Mouse (Mus musculus): ENCODE data around the gene Gtsf1l. TPM values are rescaled to one million over a fixed set of nuclear protein-coding genes. Genes with fewer than 3 reads are reported as not detected.

The Gtsf1l gene
- not detected in 2 replicates for total RNA-seq (2021)
- long read RNA-seq = 0 reads

DNA sequence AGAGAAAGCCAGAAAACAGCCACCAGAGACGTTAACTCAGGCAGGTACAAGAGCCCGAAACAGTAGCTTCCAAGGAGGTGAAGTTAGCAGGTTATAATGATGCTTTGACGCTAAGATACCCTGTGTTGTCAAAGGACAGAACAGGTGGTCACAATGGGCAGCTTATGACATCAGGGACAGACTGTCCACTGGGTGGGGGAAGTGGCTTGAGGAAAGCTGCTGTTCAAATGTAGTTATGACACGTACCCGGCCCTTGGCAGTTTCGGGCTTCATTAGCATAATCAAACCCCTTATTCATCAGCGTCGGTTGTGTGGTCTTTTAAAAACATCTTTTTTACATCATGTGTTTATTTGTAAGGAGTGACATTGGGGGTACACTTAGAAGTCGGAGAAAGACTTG, at the start of gene Gtsf1l:
Gene Gtsf1l, minus strand, starts transcription at position 128 of the 400 bp plus-strand sequence.
- no peak for DNase-seq

GRCm38 (mm10) chr2:163136996-163137395, 49.3 kb upstream of the Gtsf1l start:
- DNase-seq = no peak

DNA sequence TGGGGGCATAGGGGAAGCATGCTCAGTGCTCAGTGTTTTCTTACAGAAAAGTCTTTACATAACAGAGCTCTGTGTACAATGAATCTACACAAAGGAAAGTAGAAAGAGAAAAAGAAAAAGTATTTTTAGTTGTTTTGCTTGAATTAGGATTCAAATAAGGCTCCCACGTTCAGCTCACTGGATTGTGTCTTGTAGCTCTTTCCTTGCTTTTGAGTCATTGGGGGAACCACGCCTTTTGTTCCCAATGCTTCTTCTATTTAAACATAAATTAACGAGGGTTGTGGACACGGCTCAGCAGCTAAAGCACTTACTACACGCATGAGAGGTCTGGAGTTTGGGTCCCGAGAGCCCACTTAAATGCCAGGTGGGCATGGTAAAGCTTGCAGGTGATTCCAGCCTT, 48.3 kb upstream of the Gtsf1l start:
- DNase-seq = no peak

DNA sequence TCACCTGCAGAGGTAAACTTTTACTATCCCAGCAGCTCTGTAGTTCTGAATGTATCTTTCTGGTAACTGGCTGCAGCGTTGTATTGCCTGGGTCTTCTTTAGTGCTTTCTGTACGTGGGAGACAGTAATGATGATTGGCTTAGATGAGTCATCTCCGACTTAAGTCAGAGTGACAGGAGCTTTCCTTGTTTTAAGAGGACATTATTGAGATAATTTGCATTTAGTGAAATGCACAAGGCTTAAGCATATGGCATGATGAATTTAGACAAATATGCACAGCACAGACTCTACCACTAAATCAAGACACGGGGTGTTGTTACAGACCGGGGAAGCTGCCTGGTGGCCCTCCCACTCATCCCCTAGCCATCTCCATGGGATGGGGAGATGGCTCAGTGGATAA, 44.7 kb upstream of the Gtsf1l start:
- DNase-seq = no peak

DNA sequence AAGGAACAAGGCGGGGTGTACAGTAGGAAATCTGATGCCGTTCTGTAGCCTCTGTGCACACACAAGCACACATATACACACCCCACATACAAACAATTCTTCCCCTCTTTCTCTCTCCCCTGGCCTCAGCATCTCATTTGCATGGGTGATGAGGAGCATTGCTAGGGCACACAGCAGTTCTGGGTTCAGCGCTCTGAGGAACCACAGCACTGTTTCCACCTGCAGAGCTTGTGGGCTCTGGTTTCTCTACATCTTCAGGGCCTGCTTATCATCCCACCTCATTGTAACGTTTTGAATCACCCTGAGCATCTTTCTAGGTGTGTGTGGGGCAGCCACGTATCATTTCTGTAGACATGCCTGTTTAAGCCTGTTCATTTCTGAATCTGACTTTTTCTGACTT, 43.2 kb upstream of the Gtsf1l start:
- DNase-seq = no peak

- DNase-seq = no peak
Measured at GRCm38 (mm10) chr2:163123496-163123895, 35.8 kb upstream of the Gtsf1l start.

DNA sequence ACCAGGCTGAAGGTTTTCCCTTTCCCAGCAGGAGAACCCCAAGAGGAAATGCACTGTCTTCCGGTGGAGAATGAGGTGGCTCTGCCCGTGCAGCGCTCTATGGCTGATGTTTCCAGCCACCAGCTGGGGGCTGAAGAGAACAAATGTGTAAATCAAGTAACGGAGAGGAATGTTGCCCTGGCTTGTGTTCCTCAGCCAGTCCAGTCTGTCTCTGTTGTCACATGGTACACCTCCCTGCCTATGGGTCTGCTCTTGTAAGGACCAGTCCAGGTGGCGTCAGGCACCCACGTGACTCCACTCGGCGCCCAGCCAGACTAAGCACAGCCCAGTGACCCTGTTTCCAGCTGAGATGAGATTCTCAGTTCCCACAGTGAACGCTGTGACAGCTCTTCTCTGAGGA, 34.7 kb upstream of the Gtsf1l start:
- DNase-seq = peak; percentile 56

DNA sequence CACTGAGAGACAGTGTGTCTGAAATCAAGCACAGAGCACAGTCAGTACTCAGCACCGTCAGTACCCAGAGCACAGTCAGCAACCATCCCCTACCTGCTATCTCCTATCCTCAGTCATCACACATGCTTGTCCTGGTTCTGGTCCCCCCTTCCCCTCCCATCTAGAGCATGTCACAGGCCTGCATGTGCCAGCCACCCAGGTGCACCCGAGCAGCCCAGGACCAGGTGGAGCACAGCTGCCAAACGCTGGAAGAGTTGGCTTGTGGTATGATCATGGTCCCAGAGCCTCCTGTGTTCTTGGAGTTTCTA, 33.7 kb upstream of the Gtsf1l start:
- no peak for DNase-seq

DNA sequence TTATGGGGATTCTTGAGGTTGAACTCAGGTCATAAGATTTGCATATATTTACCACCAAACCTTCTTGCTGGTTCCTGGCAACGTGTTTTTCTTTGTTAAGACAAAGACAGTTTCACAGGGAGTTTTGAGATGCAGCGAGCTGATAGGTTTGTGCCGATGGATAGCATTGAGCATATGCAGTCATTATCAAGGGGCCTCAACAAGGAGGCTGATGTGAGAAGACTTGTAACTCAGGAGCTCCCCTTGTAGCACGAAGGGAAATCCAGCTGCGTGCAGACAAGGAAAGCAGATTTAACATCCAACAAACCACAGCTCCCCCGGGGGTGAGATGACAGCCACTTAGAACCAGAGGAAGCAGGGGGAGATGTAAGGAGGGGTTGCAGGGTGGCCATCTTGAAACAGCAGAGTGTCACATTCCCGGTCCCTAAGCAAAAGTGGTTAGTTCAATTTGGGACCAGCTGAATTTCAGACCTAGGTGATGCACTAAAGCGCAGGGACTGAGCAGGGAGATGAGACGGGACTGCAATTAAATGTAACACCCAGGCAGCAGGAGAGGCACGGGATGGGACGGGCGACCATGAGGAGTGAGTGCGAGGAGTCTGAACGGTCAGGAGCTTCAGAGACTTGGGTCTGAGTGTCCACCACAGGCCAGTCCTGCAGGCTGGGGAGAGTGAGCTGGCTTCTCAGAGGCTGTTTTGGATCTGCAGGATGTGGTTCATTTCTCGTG, 33.1 kb upstream of the Gtsf1l start:
- DNase-seq = no peak

GRCm38 (mm10) chr2:163111413-163112201, 24.0 kb upstream of the Gtsf1l start:
- DNase-seq = no peak

DNA sequence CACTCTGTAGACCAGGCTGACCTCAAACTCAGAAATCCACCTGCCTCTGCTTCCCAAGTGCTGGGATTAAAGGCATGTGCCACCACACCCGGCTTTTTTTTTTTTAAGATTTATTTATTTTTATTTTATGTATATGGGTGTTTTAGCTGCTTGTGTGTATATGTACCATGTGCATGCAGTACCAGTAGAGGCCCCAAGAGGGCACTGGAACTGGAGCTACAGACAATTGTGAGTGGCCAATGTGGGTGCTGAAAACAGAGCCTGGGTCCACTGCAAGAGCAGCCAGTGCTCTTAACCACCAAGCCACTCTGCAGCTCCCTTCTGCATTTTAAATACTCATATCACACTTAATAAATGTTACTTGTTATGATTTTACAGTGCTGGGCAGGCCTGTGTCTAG, 23.1 kb upstream of the Gtsf1l start:
- no peak for DNase-seq

GRCm38 (mm10) chr2:163108385-163108784, 20.7 kb upstream of the Gtsf1l start:
- DNase-seq = no peak

- no peak for DNase-seq
Measured at GRCm38 (mm10) chr2:163104086-163104770, 16.6 kb upstream of the Gtsf1l start.

- DNase-seq = no peak
Measured at GRCm38 (mm10) chr2:163102900-163103653, 15.4 kb upstream of the Gtsf1l start.

- DNase-seq = no peak
Measured at GRCm38 (mm10) chr2:163102216-163102615, 14.6 kb upstream of the Gtsf1l start.

- peak; percentile 72 for DNase-seq
Measured at GRCm38 (mm10) chr2:163101646-163102203, 14.1 kb upstream of the Gtsf1l start.

DNA sequence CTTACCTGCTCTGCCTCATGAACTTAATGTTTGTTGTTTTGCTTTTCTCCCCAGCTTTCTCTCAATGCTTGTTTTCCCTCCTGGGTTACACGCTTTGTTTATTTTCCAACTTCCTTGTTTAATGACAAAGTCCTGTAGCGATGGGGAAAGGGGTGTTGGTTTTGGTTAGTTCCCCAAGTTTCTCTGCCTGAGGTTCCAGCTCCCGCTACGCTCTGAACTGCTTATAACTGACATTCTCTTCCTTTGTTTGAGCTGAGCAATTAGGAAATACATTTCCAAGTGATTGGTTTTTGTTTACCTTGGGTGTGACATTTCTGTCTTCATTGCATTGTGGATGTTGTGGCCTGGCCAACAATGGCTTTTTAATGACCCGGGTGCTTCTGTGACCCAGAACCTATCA, 12.9 kb upstream of the Gtsf1l start:
- no peak for DNase-seq

- DNase-seq = no peak
Measured at GRCm38 (mm10) chr2:163099919-163100318, 12.3 kb upstream of the Gtsf1l start.

- DNase-seq = no peak
Measured at GRCm38 (mm10) chr2:163095784-163096183, 8.1 kb upstream of the Gtsf1l start.

DNA sequence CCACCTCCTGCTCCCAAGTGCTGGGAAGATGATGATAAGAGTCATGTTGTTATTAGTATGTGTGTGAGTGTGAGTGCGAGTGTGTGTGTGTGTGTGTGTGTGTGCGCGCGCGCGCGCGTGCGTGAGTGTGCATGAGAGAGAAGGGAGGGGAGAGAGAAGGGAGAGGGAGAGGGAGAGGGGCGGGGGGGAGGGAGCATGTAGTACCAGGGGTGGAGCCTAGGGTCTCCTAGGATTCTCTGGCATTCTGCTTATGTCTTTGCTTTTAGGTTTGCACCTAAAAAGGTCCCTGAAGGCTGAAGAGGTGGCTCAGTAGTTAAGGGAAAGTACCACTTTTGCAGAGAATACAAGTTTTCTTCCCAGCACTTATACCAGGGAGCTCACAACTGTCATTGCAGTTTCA, 7.3 kb upstream of the Gtsf1l start:
- DNase-seq = no peak

GRCm38 (mm10) chr2:163089475-163090123, 1.9 kb upstream of the Gtsf1l start:
- peak; percentile 55 for DNase-seq

DNA sequence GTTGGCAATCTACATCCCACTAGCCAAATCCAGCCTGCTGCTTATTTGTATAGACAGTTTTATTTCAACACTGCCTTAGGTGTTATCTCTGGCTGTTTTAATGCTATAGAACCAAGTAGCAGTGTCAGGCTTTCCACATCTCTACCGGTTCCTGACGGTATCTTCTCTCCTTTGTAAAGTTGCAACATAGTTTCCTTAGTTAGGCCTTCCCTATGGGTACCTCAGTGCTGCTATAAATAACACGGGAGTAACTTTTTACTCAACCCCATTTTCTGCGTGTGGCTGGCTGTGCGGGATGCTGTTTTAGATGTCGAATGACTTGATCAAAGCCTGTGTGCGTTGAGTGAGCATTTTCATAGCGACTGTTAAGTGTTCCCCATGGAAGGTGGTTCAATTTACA, 1.1 kb downstream of the Gtsf1l start:
- no peak for DNase-seq
